Mouse (Mus musculus): Measurements from ENCODE around the gene Esr2.
A peak's percentile ranks its signal among the peaks of the same experiment; 100 is the strongest.
"Not testable (repeated sequence)": the region's sequence is repeated elsewhere in the genome, so short reads cannot be mapped to it uniquely, and the experiment has no call there.

Gene Esr2

GRCm38 (mm10) chr12:76177000-76177863, at the start of gene Esr2:
Gene Esr2, minus strand, starts transcription at chr12:76177259.
- DNase-seq (ENCODE audit: low read depth in 1 of 2, low spot score in 2 of 2): no peak

- DNase-seq (ENCODE audit: low read depth in 1 of 2, low spot score in 2 of 2): not testable (repeated sequence)
These were observed 45.0 kb upstream of the Esr2 start for GRCm38 (mm10) chr12:76222104-76222503.

GRCm38 (mm10) chr12:76216716-76217115, 39.7 kb upstream of the Esr2 start:
- DNase-seq (ENCODE audit: low read depth in 1 of 2, low spot score in 2 of 2): no peak

- no peak for DNase-seq (ENCODE audit: low read depth in 1 of 2, low spot score in 2 of 2)
These were observed 38.1 kb upstream of the Esr2 start for GRCm38 (mm10) chr12:76215121-76215520.

- no peak for DNase-seq (ENCODE audit: low read depth in 1 of 2, low spot score in 2 of 2)
These were observed 32.4 kb upstream of the Esr2 start for GRCm38 (mm10) chr12:76209429-76209974.

GRCm38 (mm10) chr12:76200326-76200725, 23.3 kb upstream of the Esr2 start:
- no peak for DNase-seq (ENCODE audit: low read depth in 1 of 2, low spot score in 2 of 2)

GRCm38 (mm10) chr12:76197071-76197470, 20.0 kb upstream of the Esr2 start:
- no peak for DNase-seq (ENCODE audit: low read depth in 1 of 2, low spot score in 2 of 2)

GRCm38 (mm10) chr12:76196709-76197054, 19.6 kb upstream of the Esr2 start:
- DNase-seq (ENCODE audit: low read depth in 1 of 2, low spot score in 2 of 2): peak in 1 of 2 experiments; percentile 52

GRCm38 (mm10) chr12:76195912-76196708, 19.1 kb upstream of the Esr2 start:
- DNase-seq (ENCODE audit: low read depth in 1 of 2, low spot score in 2 of 2): peak in 1 of 2 experiments; percentile 31

GRCm38 (mm10) chr12:76194526-76194925, 17.5 kb upstream of the Esr2 start:
- DNase-seq (ENCODE audit: low read depth in 1 of 2, low spot score in 2 of 2): no peak

GRCm38 (mm10) chr12:76190940-76191339, 13.9 kb upstream of the Esr2 start:
- DNase-seq (ENCODE audit: low read depth in 1 of 2, low spot score in 2 of 2): peak in 1 of 2 experiments; percentile 5

GRCm38 (mm10) chr12:76187849-76188248, 10.8 kb upstream of the Esr2 start:
- DNase-seq (ENCODE audit: low read depth in 1 of 2, low spot score in 2 of 2): no peak

- no peak for DNase-seq (ENCODE audit: low read depth in 1 of 2, low spot score in 2 of 2)
These were observed 9.4 kb upstream of the Esr2 start for GRCm38 (mm10) chr12:76186473-76186872.

GRCm38 (mm10) chr12:76185167-76185816, 8.2 kb upstream of the Esr2 start:
- DNase-seq (ENCODE audit: low read depth in 1 of 2, low spot score in 2 of 2): no peak

GRCm38 (mm10) chr12:76184271-76184670, 7.2 kb upstream of the Esr2 start:
- no peak for DNase-seq (ENCODE audit: low read depth in 1 of 2, low spot score in 2 of 2)

- no peak for DNase-seq (ENCODE audit: low read depth in 1 of 2, low spot score in 2 of 2)
These were observed 5.8 kb upstream of the Esr2 start for GRCm38 (mm10) chr12:76182831-76183230.

- no peak for DNase-seq (ENCODE audit: low read depth in 1 of 2, low spot score in 2 of 2)
These were observed 4.4 kb upstream of the Esr2 start for GRCm38 (mm10) chr12:76181471-76181870.

- DNase-seq (ENCODE audit: low read depth in 1 of 2, low spot score in 2 of 2): no peak
These were observed 3.4 kb upstream of the Esr2 start for GRCm38 (mm10) chr12:76180442-76180841.

- DNase-seq (ENCODE audit: low read depth in 1 of 2, low spot score in 2 of 2): no peak
These were observed 2.5 kb upstream of the Esr2 start for GRCm38 (mm10) chr12:76179527-76179926.

- no peak for DNase-seq (ENCODE audit: low read depth in 1 of 2, low spot score in 2 of 2)
These were observed 2.0 kb upstream of the Esr2 start for GRCm38 (mm10) chr12:76179051-76179450.

- no peak for DNase-seq (ENCODE audit: low read depth in 1 of 2, low spot score in 2 of 2)
These were observed 932 bp upstream of the Esr2 start for GRCm38 (mm10) chr12:76177864-76178518.
